Mouse (Mus musculus): ENCODE measurements at regions not wholly inside any gene's neighbourhood (a gene's known extent, or its start where the extent isn't known, plus 50 kb on each side); places are given as distances from the start of the nearest gene placed in this dataset.

DNA sequence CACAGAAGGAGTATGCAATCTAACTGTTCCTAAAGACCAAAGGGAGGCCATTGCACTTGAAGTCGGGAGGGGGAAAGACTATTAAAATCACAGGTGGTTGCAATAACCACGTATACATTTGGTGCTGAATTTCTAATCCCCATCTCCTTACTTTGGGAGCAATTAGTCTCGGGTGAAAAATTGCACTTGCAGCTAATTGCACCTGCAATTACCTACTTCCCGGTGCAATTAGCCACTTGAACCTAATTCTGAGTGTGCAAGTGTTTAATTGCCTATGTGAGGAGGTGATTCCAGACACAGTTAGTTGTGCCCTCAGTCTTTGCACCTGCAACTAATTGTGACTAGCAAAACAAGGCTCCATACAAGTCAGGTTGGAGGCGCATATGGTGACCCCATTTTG, 442.1 kb upstream of the Smim15 start:
- Histone ChIP-seq H3K27me3 (ENCODE audit: insufficient read depth, low read length) (no peaks in the 10 kb centered on the region), H3K36me3 (ENCODE audit: insufficient read depth) (no peaks in the 10 kb centered on the region), H3K4me2 (no peak overlapping the region), H3K9ac (no peak overlapping the region), H3K4me1 (ENCODE audit: insufficient read depth) (no peaks in the 10 kb centered on the region), H3K9me3 (ENCODE audit: low read depth, low read length) (no peaks in the 10 kb centered on the region), H3K27ac (ENCODE audit: low read depth) (no peak overlapping the region), H3K4me3 (ENCODE audit: low read depth, low read length) (no peak overlapping the region)
- TF ChIP-seq CTCF (IDR thresholded peaks at IDR 0.05; ENCODE audit: low read depth) = no peak
- ATAC-seq (ENCODE audit: insufficient read depth) (no peak), DNase-seq (no peak)
- WGBS = 82% methylated on average over 5 of the region's 5 CpGs

DNA sequence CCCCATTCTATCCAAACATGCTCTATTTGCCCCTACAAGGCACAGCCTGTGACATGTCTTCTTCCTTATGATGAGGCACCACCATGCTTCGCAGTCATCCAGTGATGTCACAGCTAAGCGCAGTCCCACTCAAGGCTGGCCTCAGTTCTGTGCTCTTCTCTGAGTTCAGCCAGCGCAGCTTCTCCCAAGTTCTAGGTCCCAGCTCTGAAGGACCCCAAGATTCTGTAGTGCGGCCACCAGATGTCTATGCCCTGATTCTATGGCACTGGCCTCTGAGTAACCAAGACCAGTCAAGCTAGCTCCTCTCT, 443.2 kb upstream of the Smim15 start:
- 80% methylated on average over 4 of the region's 4 CpGs for WGBS
- no peaks in the 10 kb centered on the region for H3K4me1 ChIP-seq (ENCODE audit: insufficient read depth)
- H3K36me3 ChIP-seq (ENCODE audit: insufficient read depth) = no peaks in the 10 kb centered on the region
- no peak overlapping the region for H3K4me3 ChIP-seq (ENCODE audit: low read depth, low read length)
- H3K9me3 ChIP-seq (ENCODE audit: low read depth, low read length) = no peaks in the 10 kb centered on the region
- DNase-seq (no peak), ATAC-seq (ENCODE audit: insufficient read depth) (peak; percentile 30; the same call in 1 of the 2 replicates)
- no peak overlapping the region for H3K9ac ChIP-seq
- TF ChIP-seq CTCF (IDR thresholded peaks at IDR 0.05; ENCODE audit: low read depth) = no peak
- H3K4me2 ChIP-seq = peak overlapping the region; percentile 48
- H3K27ac ChIP-seq (ENCODE audit: low read depth) = peak overlapping the region; percentile 4; the same call in 1 of the 2 replicates
- H3K27me3 ChIP-seq (ENCODE audit: insufficient read depth, low read length) = no peaks in the 10 kb centered on the region

DNA sequence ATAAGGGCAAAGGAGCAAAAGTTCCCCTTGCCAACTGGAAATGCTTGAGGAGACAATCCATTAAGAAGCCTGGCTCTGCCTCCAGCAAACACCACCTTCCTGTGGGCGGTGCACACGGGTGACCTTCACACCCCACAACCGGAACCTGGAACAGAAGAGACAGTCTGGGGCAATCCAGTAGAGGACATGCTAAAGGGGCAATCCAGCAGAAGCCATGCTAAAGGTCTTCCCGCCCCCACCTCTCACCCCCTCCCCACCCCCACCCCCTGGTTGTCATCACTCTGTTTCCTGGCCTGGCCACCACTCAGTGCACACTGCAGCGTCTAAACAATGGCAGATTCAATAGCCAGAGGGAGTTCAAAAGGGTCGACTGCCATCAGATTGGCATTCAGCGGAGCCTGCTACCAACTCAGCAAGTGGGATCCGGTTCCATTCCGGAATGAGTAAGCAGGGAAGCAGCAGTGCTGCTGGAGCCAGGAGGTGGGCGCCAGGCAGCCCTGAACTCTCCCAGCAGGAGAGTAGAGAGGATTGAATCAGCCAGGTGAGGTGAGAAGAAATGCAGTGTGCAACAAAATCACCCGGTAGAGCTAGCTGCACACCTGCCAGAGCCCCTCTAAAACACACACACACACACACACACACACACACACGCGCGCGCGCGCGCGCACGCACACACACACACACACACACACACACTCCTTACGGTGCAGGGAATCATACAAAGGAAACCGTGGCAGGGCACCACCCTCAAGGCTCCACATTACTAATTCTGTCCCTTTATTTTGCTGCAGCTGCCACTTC, 443.7 kb upstream of the Smim15 start:
- no peaks in the 10 kb centered on the region for H3K27me3 ChIP-seq (ENCODE audit: insufficient read depth, low read length)
- H3K36me3 ChIP-seq (ENCODE audit: insufficient read depth) = no peaks in the 10 kb centered on the region
- peak overlapping the region; percentile 48 for H3K4me2 ChIP-seq
- DNase-seq (peak; percentile 73), ATAC-seq (ENCODE audit: insufficient read depth) (peak; percentile 91)
- 22% methylated on average over 22 of the region's 22 CpGs for WGBS
- no peaks in the 10 kb centered on the region for H3K4me1 ChIP-seq (ENCODE audit: insufficient read depth)
- H3K27ac ChIP-seq (ENCODE audit: low read depth) = peak overlapping the region; percentile 4; the same call in 1 of the 2 replicates
- TF ChIP-seq CTCF (IDR thresholded peaks at IDR 0.05; ENCODE audit: low read depth) = no peak
- no peak overlapping the region for H3K9ac ChIP-seq
- peak overlapping the region; percentile 6; the same call in 1 of the 2 replicates for H3K4me3 ChIP-seq (ENCODE audit: low read depth, low read length)
- H3K9me3 ChIP-seq (ENCODE audit: low read depth, low read length) = no peaks in the 10 kb centered on the region

DNA sequence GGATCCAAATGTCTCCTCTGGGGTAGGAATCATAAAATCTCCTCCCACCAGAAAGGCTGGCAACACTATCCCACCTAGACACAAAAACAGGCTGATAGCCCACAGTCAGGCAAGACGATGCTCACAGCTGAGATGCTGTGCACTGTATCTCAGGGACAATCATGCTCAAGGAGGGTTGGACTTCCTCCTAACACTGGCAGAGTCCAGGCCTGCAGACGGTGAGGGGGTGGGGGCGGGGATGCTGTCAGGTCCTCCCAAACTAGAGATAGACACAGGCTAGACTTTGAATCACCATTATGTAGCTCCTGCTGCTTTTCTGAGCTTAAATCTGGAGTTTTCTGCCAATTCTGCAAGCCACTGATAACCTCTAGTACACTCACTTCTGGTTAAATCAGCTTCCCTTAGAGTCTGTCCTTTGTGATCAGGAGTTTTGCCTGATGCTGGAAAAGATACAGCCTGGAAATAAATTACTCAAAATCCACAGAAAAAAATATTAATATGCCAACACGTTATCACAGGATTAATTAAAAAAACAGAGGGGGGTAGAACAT, 445.1 kb upstream of the Smim15 start:
- Histone ChIP-seq H3K9me3 (ENCODE audit: low read depth, low read length) (no peaks in the 10 kb centered on the region), H3K4me1 (ENCODE audit: insufficient read depth) (no peaks in the 10 kb centered on the region), H3K9ac (no peak overlapping the region), H3K4me3 (ENCODE audit: low read depth, low read length) (no peak overlapping the region), H3K36me3 (ENCODE audit: insufficient read depth) (no peaks in the 10 kb centered on the region), H3K27ac (ENCODE audit: low read depth) (no peak overlapping the region), H3K27me3 (ENCODE audit: insufficient read depth, low read length) (no peaks in the 10 kb centered on the region), H3K4me2 (no peak overlapping the region)
- TF ChIP-seq CTCF (IDR thresholded peaks at IDR 0.05; ENCODE audit: low read depth) = no peak
- 46% methylated on average over 4 of the region's 4 CpGs for WGBS
- DNase-seq (no peak), ATAC-seq (ENCODE audit: insufficient read depth) (no peak)

DNA sequence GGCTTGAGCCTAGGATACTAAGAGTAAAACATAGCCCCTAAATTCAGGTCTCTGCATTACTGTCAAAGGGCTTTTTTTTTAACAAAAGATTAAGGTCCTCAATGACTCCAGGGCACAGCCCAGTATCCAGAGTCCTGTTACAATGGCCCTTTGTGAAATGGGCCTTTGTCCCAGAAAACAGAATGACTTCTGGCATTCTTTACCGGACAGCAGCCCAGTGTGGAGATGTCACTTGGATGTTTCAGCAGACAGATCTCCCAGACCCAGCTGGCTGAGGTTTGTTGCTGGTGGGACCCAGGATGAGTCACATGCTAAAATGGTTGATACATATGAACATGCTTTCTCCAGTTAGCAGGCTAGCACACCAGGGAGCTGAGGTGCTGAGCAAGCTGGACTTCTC, 445.9 kb upstream of the Smim15 start:
- Histone ChIP-seq H3K4me3 (ENCODE audit: low read depth, low read length) (no peak overlapping the region), H3K27me3 (ENCODE audit: insufficient read depth, low read length) (no peaks in the 10 kb centered on the region), H3K4me2 (no peak overlapping the region), H3K9ac (no peak overlapping the region), H3K9me3 (ENCODE audit: low read depth, low read length) (no peaks in the 10 kb centered on the region), H3K36me3 (ENCODE audit: insufficient read depth) (no peaks in the 10 kb centered on the region), H3K27ac (ENCODE audit: low read depth) (no peak overlapping the region), H3K4me1 (ENCODE audit: insufficient read depth) (no peaks in the 10 kb centered on the region)
- WGBS = 50% methylated on average over 1 of the region's 1 CpGs
- ATAC-seq (ENCODE audit: insufficient read depth) (no peak), DNase-seq (no peak)
- TF ChIP-seq CTCF (IDR thresholded peaks at IDR 0.05; ENCODE audit: low read depth) = no peak

DNA sequence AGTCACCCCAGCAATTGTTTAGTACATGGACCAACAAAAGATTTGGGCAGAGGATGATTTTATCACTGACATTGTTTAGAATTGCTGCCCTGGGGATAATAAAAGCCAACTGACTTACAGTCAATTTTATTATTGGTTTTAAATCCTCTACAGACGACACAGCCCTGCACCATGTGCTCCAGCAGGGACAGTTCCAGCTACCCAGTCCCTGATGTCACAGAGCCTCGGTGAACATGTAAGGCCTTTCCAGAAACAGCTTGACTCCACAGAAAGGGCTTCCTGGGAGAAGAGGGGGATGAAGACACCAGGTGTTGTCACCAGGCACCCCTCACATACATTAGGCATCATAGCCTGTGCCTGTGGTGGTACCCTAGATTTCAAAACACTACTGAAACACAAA, 447.0 kb upstream of the Smim15 start:
- Histone ChIP-seq H3K27me3 (ENCODE audit: insufficient read depth, low read length) (no peaks in the 10 kb centered on the region), H3K36me3 (ENCODE audit: insufficient read depth) (no peaks in the 10 kb centered on the region), H3K27ac (ENCODE audit: low read depth) (no peak overlapping the region), H3K9ac (no peak overlapping the region), H3K9me3 (ENCODE audit: low read depth, low read length) (no peaks in the 10 kb centered on the region), H3K4me1 (ENCODE audit: insufficient read depth) (no peaks in the 10 kb centered on the region), H3K4me2 (no peak overlapping the region), H3K4me3 (ENCODE audit: low read depth, low read length) (no peak overlapping the region)
- no peak for TF ChIP-seq CTCF (IDR thresholded peaks at IDR 0.05; ENCODE audit: low read depth)
- ATAC-seq (ENCODE audit: insufficient read depth) = no peak
- no peak for DNase-seq
- WGBS = 69% methylated on average over 2 of the region's 2 CpGs

DNA sequence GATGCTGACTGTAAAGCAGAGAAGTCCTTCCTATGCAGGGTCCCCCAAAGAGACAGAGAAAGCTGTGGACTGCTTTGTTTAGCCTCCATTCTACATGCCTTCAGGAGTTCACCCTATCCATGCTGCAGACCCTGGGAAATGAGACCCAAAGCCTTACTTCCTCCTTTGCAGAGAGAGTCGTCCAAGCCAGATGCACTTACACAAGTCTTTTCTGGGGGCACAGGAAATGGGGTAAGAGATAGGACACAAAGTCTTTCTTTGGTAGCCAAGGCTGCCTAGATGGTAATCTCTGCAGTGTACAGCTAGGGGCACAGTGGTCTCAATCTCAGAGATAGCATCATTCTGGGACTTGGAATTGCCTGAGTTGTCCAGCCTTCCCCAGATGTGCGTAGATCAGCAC, 448.1 kb upstream of the Smim15 start:
- 65% methylated on average over 2 of the region's 2 CpGs for WGBS
- ATAC-seq (ENCODE audit: insufficient read depth) = no peak
- no peak overlapping the region for H3K9ac ChIP-seq

More for the DNA sequence above, 448.1 kb upstream of the Smim15 start:
- Histone ChIP-seq H3K27ac (ENCODE audit: low read depth) (no peak overlapping the region), H3K9me3 (ENCODE audit: low read depth, low read length) (no peaks in the 10 kb centered on the region), H3K27me3 (ENCODE audit: insufficient read depth, low read length) (no peaks in the 10 kb centered on the region), H3K4me3 (ENCODE audit: low read depth, low read length) (no peak overlapping the region), H3K4me1 (ENCODE audit: insufficient read depth) (no peaks in the 10 kb centered on the region), H3K4me2 (no peak overlapping the region), H3K36me3 (ENCODE audit: insufficient read depth) (no peaks in the 10 kb centered on the region)
- no peak for TF ChIP-seq CTCF (IDR thresholded peaks at IDR 0.05; ENCODE audit: low read depth)
- no peak for DNase-seq

Data from lung, embryonic 14.5 days (tissue).